Mouse (Mus musculus): ENCODE data around the gene Atp5g2.

- no peak for TF ChIP-seq CTCF (IDR thresholded peaks at IDR 0.05; ENCODE audit: extremely low read depth, insufficient read depth, insufficient read length, insufficient replicate concordance)
- TF ChIP-seq POLR2A (IDR thresholded peaks at IDR 0.05; ENCODE audit: low read depth, low read length): no peak
These were observed 13.6 kb upstream of the Atp5g2 start for GRCm38 (mm10) chr15:102685791-102686190.
